Mouse (Mus musculus) kidney, adult 18-20 months (tissue): ENCODE measurements around the gene Kcnip2.

Experiments
- DNase-seq: peaks from one replicate; pipeline ENCODE4 v3.0.0; 2021

The Kcnip2 gene

DNA sequence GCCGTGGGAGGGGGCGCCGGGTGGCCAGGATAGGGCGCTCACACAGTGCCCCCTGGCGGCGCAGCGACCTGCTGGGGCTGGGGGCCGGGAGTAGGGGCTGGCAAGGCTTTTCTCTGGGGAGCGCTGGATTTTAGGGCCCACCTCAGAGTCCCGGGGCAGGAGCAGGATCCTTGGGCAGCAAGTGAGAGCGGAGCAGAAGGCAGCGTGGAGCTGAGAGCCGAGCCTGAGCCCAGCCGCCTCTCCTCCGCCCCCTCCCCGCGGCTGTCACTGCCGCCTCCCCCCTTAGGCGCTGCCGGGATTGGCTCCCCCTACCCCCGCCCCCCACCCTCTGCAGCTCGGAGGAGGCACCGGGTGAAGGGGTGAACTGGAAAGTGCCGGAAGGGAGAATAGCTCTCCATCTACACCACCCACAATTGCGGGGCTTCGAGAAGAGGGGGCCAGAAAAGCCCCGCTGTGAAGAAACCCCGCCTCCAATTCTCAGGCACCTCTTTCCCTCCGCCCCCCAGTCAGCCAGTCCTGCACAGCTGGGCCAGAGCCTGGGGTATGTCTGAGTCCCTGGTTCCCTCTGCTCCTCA, at the start of gene Kcnip2:
Gene Kcnip2, minus strand, starts transcription at position 231 of the 575 bp plus-strand sequence.
- peak; percentile 42 for DNase-seq

DNA sequence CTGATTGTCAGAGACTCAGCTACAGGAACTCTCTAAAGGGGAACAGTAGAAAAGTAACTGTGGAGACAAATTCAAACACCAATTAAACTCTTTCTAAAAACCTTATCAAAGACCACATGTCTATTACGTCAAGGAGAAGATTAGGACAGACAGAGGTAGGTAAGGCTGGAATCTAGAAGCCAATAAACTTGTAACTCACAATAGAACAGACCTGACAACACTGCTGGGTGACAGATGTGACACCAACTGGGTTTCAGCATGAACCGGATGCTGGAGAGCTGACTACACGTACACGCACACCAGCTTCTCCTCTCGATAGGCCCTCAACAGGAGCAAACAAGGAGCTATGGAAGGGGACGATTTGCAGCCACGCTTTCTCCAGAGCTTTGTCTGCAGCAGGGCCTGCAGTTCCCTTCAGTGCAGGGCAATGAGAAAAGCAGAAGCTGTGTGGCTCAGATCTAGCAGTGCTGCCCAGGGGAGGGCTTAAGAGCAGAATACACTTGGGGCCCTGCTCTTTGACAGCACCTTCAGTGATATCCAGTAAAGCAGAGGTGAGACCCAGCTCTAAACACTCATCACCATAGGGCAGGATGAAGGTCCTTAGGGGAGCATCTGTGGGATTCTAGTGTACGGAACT, 39.5 kb upstream of the Kcnip2 start:
- no peak for DNase-seq

DNA sequence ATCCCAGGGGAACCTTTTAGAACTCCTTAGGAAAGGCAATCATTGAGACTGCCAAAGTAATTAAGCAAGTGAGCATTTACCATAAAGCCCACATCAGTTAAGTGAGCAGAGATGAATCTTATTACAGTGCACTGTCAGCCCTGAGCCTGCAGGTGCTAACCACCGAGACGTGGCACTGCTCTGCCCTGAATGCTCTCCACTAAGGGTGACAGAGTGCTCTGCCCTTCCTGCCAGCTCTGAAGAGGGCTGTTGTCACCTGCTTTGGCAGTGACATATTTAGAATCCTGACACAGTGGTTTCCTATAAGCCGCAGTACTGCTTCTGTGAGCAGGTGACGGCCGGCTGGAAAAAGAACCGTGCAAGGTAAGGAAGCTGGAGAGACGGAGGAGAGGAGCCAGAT, 38.7 kb upstream of the Kcnip2 start:
- no peak for DNase-seq

DNA sequence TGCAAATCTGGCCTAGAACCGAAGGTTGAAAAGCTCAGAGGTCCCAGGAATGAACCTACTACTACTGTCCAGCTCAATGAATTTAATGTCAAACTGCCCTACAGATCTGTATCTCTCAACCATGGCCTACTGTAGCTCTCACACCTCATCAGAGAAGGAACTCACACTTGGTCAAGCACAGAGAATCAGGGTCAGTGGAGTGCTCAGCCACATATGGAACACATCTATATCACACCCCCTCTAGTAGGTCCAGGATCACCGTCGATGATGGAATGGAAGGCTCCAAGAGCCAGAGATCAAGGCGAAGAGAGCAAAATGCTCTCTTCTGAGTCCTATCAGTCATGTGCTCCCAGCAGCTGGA, 31.9 kb upstream of the Kcnip2 start:
- no peak for DNase-seq

DNA sequence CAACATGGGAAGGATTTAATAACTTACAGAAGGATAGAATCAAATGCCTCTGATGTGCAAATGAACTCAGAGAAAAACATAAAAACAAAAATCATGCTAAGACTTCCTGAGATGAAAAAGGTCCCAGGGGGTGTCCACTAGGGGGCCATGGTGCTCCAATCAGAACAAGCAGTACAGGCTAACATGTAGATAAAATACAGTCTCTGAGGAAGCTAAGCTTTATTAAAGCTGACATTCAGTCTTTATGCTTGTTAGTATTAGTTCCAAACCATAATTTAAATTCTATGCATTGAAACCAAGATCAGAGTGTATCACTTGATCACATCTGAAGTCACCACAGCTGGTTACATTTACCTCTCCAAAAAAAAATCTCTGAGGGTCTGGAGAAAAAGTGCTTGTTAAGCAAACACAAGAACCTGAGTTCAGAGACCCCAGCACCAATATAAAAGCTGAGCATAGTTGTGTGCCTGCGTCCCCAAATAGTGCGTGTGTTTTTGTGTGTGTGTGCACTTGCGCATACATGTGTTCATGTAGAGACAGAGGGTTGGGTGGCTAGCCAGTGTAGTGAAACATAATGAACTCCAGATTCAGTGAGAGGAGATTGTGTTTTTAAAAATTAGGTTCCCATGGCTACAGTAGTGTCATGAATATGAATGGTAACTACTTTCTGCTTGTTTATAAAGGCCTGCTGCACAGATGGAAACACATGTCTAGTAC, 31.3 kb upstream of the Kcnip2 start:
- no peak for DNase-seq

DNA sequence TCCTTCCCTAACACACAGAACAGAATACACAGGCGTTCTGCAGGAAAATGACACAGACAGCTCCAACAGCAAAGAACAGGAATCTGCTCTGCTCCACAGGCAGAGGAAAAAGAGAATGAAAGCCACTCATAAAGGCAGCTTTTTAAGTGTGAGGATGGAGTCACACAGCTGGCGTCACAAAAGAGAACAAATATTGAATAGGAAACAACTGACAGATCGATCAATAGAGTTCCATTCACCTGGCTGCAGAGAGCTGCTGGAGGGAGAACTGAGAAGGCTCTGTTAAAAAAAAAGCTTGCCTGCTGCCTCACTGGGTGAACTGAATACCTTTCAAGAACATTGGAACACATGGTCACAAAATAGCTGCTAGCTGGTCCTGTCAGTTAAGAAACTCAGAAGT, 28.3 kb upstream of the Kcnip2 start:
- no peak for DNase-seq

DNA sequence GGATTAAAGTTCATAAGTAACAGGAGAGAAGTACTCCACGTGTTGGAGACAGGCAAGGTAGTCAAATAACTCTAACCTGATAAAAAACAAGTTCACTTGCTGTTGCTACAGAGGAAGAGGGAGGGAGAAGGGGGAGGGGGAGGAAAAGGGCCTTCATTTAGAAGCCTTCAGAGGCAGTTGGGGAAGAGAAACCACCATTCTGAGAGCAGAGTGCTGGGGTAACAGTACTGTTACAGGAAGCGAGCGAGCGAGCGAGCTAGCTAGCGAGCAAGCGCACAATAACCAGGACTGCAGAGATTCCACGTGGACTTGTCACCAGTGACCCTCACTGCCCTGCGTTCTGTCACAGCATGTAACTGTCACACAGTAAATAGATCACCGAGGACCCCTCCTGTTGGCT, 27.6 kb upstream of the Kcnip2 start:
- no peak for DNase-seq

DNA sequence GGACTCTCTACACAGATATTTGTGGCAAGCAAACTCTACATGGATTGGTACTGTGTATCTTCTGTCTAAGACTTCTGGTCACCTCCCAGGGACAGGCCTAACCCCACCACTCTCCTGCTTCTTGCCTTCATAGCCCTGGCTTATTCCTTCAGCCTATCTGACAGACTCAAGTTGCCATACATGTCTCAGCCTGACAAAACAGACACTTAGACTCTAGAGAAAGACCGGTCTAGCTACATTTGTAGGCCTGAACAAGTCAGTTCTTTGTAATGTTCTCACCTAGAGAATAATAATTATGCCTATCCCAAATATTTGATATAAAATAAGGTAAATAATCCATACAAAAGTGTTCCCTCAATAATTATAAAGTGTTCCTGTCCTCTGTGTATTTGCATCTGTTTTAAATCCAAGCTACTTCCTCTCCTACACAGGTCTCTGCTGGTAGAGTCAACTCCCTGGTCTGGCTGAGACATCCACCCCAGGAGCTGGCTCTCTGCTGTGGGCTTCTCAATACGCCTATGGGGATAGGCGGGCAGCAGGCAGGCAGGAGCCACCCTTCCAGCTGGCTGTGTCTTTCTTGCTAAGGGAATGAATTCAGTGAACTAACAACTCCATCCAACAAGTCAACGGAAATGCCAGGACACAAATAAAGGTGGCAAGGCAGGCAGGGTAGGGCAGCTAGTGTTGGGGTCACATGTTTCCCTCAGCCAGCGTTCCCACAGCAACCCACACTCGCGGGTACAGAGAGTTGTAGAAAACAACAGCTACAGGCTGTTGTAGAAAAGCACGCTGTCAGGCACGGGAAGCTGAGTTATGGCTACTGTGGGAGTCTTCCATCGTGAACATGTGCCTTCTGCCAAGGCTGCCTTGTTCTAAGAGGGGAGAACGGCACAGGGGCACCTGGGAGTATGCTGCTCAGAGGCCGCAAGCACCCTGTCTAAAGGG, 21.5 kb upstream of the Kcnip2 start:
- DNase-seq = no peak

DNA sequence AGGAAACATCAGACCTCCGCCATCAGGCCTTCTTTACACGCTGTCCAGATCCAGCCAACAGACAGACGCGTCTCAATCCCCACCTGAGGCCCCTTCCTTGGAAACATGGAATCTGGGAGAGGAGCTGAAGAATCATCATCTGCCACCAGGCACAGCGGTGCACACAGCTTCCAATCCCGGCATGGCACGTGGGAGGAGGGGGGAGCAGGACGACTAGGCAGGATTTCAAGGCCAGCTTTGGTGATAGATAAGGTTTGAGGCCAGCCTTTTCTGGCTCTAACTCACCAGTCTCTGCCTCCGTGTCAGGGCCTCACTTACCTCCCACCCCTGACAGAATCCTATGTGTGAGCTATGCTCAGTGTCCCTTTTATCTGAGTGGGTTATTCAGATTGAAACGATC, 19.6 kb upstream of the Kcnip2 start:
- DNase-seq = no peak

DNA sequence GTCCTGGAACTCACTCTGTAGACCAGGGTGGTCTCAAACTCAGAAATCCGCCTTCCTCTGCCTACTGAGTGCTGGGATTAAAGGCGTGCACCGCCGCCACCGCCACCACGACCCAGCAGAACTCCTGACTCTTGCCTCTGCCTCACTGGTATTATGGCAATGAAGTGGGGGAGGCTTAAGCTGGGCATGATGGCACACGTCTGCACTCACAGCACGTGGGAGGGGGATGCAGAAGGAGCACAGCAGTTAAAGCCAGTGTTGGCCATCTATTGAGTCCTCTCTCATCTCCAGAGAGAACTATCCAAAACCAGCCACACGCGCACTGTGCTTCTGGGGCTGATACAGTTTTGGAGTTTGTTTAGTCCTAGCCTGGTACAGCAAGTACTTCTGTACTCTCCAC, 17.8 kb upstream of the Kcnip2 start:
- DNase-seq = no peak

DNA sequence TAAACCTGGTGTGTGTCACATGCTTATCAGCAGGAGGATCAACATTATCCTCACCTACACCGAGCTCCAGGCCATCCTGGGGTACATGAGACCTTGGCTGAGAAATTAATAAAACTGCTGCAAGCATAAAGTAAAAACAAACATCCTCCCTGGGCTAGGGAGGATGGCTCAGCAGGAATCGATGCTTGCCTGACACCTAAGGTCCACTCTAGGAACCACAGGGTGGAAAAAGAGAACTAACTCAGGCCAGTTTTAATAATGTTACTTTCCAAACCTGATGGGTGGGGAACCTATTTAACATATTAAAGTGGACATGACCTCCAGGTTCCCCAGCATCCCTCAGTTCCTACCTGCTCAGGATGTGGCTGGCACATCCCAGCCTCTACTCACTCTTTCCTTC, 14.8 kb upstream of the Kcnip2 start:
- DNase-seq = no peak

DNA sequence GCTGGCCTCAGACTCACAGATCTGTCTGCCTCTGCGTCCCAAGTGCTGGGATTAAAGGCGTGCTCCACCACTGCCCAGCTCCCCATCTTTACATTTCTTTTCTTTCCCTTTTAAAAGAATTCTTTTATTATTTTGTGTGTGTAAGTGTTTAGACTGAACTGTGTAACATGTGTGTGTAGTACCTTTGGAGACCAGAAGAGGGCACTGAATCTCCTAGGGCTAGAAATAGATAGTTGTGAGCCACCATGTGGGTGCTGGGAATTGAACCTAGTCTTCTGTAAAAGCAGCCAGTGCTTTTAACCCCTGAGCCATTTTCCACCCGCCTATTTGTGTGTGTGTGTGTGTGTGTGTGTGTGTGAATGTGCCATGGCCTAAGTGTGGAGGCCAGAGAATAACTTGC, 11.9 kb upstream of the Kcnip2 start:
- DNase-seq = no peak

DNA sequence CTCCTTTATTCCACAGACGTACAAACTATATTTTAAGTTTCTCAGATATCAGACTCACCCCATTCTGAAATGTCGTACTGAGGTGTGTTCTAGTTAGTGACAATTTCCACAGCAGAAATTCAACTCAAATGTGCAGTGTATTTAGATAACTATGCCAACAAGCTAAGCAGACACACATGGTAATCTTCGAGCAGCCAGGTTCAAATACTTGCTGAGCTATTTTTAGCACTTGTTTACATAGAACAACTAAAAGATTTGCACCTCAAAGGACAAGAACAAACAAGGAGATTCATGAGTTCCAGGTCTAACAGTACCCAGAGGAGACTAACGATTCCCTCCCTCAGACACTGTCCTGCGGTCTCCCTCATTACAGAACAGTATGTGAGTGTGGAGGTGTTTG, 11.3 kb upstream of the Kcnip2 start:
- no peak for DNase-seq

DNA sequence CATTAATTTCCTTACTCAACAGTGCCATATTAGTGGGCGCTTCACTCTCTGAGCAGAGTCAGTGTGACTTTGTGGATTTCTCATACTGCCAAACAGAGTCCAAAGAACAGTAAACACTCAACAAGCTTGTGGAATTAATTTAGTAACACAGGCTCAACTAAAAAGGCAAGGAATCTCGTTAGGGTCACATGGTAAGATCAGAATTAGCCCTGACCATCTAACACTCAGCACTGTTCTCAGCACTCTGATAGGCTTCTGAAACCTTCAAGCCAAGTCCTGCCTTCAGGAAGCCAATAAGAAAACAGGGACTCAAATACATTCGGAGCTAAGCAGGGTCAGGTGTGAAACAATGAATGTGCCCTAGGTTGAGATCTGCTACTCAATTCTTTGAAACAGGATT, 10.3 kb upstream of the Kcnip2 start:
- no peak for DNase-seq

DNA sequence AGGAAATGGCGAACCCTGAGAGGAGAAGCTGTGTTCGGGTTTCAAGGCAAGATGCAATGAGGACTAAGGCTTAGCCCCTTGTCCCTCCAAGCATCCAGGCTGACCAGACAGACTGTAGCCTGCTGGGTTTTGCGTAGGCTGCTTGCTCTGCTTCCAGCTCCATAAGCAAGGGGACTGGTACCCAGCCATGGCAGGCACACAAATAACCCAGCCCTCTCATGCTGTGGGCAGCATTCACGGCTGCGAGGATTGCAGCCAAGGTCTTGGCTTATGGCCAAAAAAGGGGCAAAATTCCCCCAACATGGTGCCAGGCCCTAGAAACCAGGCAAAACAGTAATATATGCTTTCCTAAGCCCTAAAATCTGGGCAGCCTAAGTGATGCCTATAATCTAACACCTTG, 6.0 kb upstream of the Kcnip2 start:
- DNase-seq = no peak

DNA sequence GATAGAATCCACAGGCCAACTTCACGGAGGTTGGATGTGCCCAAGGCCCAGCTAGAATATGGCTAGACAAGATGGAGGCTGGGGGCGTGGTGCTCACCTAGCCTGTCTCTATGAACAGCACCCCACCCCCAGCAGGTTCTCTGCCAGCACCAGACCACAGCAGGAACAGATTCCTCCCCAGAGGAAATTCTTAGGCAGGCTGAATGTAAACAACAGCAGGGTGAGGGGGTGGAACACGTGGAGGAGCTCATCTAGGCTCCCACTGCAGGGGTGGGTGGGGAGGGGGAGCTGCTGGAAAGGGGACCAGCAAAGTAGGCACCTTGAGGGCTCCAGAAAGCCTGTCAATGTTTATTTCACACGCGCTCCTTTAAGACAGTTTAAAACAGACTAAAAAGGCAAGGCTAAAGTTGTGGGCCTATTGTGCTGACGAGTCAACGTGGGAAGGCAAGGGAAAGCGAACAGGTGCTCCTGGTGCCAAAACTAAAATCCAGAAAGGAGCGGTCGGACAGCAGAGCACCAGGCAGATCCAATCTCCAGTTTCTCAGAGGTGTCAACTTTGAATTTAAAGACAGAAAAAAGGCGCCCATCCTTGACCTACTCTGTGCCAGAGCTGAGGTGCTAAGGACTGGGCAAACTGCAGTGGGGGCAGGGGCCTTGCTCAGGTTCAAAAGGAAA, 2.1 kb upstream of the Kcnip2 start:
- DNase-seq = no peak

DNA sequence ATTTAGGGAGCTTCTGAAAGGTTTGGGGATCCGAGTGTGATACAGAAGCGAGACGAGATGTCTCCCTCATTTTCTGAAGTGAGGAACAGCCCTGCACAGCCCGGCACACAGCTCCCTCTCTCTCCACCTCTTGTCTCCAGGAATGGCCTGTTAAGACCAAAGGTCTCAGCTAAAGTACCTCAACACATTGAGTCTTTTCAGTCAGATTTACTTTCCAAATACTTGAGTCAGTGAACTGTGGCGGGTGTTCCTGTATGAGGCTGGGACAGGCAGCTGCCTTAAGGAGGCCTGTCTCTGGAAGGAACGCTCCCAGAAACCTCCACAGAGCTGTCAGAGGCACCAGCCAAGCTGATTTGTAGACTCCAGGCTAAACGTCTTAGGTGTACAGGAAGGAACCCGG, 866 bp upstream of the Kcnip2 start:
- peak; percentile 58 for DNase-seq

DNA sequence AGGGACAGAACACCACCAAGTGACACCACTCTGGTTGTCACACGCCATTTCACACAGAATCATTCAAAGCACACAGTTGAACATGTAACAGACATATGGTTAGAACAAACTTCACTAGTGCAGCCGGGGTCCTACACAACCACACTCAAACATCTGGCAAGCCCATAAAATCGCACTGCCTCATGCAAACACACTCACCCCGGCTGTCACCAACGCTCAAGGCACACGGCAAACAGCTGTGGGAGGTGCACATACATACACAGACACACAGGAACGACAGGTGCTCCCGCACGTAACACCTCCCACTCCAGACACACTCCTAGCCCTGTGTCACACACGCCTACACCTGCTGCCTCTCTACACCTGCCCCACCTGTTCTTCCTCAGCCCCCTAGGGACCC, 691 bp downstream of the Kcnip2 start:
- DNase-seq = no peak

DNA sequence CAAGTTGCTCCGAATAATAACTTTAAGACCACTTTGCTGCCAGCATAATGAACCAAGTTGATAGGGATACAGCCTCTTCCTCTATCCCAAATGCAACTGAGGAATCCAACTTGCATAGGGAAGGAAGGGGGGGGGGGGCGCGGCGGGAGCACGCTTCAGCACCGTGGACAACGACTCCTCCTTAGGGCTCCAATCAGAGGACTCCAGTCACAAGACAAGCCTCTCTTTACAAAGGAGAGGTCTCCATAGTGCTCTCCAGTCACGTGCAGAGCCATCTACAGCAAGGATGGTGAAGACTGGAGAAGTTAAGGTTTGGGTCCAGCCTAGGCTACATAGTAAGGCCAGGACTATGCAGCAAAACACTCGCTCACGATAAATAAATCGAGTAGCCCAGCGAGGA, 2.1 kb downstream of the Kcnip2 start:
- DNase-seq = no peak

DNA sequence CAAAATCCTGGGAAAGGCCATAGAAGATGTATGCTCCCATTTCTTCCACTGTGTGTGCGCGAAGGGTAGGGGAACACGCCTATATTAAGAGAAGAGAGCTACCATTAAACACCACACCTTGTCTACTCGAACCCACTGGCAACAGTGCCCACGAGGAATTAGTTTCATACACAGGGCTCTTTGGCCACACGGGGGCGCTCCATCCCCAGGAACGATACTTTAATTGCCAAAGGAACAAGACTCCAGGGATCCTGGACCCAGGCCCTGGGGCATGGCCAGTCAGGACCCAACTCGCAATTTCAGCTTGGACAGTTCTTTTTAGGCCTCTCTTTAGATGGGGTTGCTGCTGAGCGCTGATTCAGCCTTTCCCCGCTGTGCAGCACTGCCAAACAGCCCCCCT, 2.6 kb downstream of the Kcnip2 start:
- DNase-seq = peak; percentile 90

DNA sequence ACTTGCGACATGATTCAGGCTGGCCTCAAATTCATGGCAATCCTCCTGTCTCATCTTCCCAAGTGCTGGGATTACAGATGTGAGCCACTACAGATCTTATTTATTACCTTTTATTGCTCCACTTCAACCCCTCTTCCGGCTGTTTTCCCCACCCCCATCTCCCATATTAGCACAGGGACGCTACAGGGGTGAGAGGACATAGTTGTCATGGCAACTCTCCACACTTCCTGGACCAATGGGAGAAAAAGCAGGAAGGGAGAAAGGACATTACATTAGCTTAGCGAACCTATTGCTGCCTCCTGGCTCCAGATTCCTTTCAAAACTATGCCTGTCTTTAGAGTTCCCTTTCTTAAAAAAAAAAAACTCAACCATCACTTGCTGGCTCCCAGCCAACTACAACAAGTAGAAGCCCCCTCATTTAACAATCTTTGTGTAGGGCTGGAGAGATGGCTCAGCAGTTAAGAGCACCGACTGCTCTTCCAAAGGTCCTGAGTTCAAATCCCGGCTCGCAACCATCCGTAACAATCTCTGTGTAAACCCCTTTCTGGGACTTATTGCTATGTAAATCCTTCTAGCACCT, 3.1 kb downstream of the Kcnip2 start:
- DNase-seq = no peak

DNA sequence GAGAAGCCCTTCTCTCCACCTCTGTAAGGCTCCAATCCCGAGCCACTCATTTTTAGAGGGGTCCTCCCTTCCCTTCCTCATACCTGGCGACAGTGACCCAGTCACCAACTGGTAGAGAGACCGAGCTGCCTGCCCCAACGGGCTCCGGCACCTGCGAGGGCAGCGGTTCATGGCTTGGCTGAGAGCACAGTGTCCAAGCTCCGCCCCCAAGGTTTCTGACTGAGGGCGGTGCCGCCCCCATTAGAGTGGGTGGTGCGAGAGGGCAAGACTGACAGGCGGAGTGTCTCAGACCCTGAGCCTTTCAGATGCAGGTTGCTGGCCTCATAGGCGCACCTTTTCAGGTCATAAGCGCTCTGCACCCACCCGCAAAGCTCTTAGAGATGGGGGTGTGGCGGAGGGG, 3.7 kb downstream of the Kcnip2 start:
- DNase-seq = peak; percentile 71
